Mouse (Mus musculus): ENCODE data around the gene Ston2. TPM values are rescaled to one million over a fixed set of nuclear protein-coding genes. Genes with fewer than 3 reads are reported as not detected.

The Ston2 gene
- total and polyA plus RNA-seq, 3 experiments = 3.6 to 4.7 (median 4.1) TPM

DNA sequence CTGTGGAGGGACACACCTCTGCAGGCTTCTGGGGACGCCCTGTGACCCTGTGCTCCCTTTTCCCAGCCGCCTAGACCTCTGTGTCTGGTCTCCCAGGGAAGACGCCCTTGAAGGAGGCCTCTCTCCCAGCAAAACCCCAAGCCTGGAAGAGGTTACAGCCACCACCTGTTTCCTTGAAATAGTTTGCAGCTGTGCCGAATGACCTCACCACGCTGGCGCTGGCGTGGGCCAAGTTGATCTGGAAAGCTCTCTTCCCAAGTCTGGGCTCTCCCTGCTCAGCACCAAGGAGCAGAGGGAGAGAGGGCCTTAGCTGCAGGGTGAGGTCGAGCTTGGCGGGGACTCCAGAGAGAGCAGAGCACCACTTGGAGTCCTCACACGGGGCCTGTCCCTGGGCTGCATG, 1.8 kb downstream of the Ston2 start:
- WGBS = 26% methylated on average over 10 of the region's 10 CpGs
- Histone ChIP-seq H3K4me1 (ENCODE audit: control insufficient read depth, insufficient read depth, low read length) (no peaks in the 10 kb centered on the region; the same call in 1 of the 2 replicates), H3K9ac (ENCODE audit: low read depth, low read length) (no peak overlapping the region), H3K27me3 (ENCODE audit: control insufficient read depth, insufficient read depth, low read length) (no peaks in the 10 kb centered on the region), H3K36me3 (ENCODE audit: control insufficient read depth, insufficient read depth, low read length) (no peaks in the 10 kb centered on the region), H3K27ac (no peak overlapping the region; the same call in 1 of the 2 replicates), H3K79me2 (replicated peaks; ENCODE audit: control insufficient read depth, insufficient read depth, low read length) (no peaks in the 10 kb centered on the region), H3K4me3 (no peak overlapping the region)
- TF ChIP-seq POLR2A (IDR thresholded peaks at IDR 0.05; ENCODE audit: insufficient read depth, low read depth, low read length) = no peak
- TF ChIP-seq CTCF (IDR thresholded peaks at IDR 0.05) = no peak
- no peak for TF ChIP-seq EP300 (IDR thresholded peaks at IDR 0.05; ENCODE audit: insufficient read depth, low read depth, low read length)
- intact Hi-C loops (cut with DNase I) = loop anchor here (5.0 kb wide), 2 partner anchors 39 to 54 kb away; no protein-coding TSS in a partner anchor
- DNase-seq = peak; percentile 83 to 88

DNA sequence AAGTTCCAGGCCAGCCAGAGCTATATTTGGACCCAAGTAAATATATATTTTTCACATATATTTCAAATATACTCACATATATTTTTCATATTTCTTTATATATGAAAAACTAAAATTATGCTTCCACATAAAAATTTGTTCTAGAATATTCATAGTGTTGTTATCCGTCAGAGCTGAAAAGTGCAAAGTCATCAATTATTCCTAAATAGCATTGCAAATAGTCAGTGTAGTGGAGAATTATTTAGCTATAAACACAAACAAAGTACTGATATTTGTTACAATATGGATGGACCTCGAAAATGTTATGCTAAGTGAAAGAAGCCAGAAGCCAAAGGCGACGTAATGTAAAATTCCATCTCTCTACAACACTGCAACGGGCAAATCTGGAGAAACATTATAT, 6.8 kb downstream of the Ston2 start:
- WGBS = 86% methylated on average over 5 of the region's 5 CpGs

DNA sequence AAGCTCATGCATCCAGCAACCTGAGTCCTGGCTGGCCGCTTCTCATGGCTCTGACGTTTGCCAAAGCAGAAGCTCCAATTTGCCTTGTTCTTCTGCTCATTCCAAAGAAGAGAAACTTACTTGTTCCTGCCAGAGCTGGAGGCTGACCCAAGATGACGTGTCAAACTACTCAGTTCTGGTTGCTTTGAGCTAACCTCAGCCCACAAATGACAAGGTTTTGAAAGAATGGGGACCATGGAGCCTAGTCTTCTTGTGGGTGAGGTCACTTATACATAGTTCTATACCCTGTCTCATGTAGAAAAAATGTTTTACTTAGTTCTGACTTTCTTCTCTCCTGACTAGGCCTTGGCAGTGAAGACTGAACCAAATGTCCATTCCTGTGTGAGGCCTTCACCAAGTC, 7.7 kb downstream of the Ston2 start:
- H3K27ac ChIP-seq = no peak overlapping the region
- 76% methylated on average over 3 of the region's 3 CpGs for WGBS
- H3K4me1 ChIP-seq (ENCODE audit: control insufficient read depth, insufficient read depth, low read length) = no peaks in the 10 kb centered on the region
- intact Hi-C loops (cut with DNase I) = no loop called here
- no peak for DNase-seq
- TF ChIP-seq EP300 (IDR thresholded peaks at IDR 0.05; ENCODE audit: insufficient read depth, low read depth, low read length) (no peak), POLR2A (IDR thresholded peaks at IDR 0.05; ENCODE audit: insufficient read depth, low read depth, low read length) (no peak), CTCF (IDR thresholded peaks at IDR 0.05) (no peak)
- H3K4me3 ChIP-seq = no peak overlapping the region
- peaks cover 5% of the 10 kb centered on the region for H3K27me3 ChIP-seq (ENCODE audit: control insufficient read depth, insufficient read depth, low read length)
- no peaks in the 10 kb centered on the region for H3K36me3 ChIP-seq (ENCODE audit: control insufficient read depth, insufficient read depth, low read length)
- H3K79me2 ChIP-seq (replicated peaks; ENCODE audit: control insufficient read depth, insufficient read depth, low read length) = no peaks in the 10 kb centered on the region
- no peak overlapping the region for H3K9ac ChIP-seq (ENCODE audit: low read depth, low read length)

More for the DNA sequence above, 6.8 kb downstream of the Ston2 start:
- DNase-seq = no peak
- Histone ChIP-seq H3K27me3 (ENCODE audit: control insufficient read depth, insufficient read depth, low read length) (peaks cover 5% of the 10 kb centered on the region), H3K36me3 (ENCODE audit: control insufficient read depth, insufficient read depth, low read length) (no peaks in the 10 kb centered on the region), H3K27ac (no peak overlapping the region), H3K4me3 (no peak overlapping the region), H3K4me1 (ENCODE audit: control insufficient read depth, insufficient read depth, low read length) (no peaks in the 10 kb centered on the region; the same call in 1 of the 2 replicates), H3K9ac (ENCODE audit: low read depth, low read length) (no peak overlapping the region), H3K79me2 (replicated peaks; ENCODE audit: control insufficient read depth, insufficient read depth, low read length) (no peaks in the 10 kb centered on the region)
- no peak for TF ChIP-seq CTCF (IDR thresholded peaks at IDR 0.05)
- no peak for TF ChIP-seq POLR2A (IDR thresholded peaks at IDR 0.05; ENCODE audit: insufficient read depth, low read depth, low read length)
- TF ChIP-seq EP300 (IDR thresholded peaks at IDR 0.05; ENCODE audit: insufficient read depth, low read depth, low read length) = no peak
- intact Hi-C loops (cut with DNase I) = no loop called here

DNA sequence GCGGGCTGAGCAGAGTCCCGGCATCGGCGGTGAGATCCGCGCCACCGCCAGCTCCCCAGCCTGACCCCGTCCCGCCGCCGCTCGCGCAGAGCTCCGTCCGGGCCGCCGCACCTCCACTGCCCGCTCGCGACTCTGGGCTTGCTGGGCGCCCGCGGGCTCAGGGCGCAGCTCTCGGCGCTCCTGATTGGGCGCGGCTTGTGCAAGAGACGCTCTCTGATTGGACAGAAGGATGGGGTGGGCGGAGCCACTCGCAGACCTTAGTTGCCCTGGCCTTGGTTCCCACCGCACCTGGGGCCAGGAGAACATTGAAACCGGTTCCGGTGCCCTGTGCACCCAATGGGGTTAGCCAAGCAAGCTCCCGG, 9.2 kb downstream of the Ston2 start:
- H3K79me2 ChIP-seq (replicated peaks; ENCODE audit: control insufficient read depth, insufficient read depth, low read length) = no peaks in the 10 kb centered on the region
- peak overlapping the region; percentile 56 for H3K27ac ChIP-seq
- no peaks in the 10 kb centered on the region for H3K36me3 ChIP-seq (ENCODE audit: control insufficient read depth, insufficient read depth, low read length)
- peaks cover 5% of the 10 kb centered on the region for H3K27me3 ChIP-seq (ENCODE audit: control insufficient read depth, insufficient read depth, low read length)
- peak overlapping the region; percentile 77 for H3K9ac ChIP-seq (ENCODE audit: low read depth, low read length)
- TF ChIP-seq CTCF (IDR thresholded peaks at IDR 0.05) (no peak), EP300 (IDR thresholded peaks at IDR 0.05; ENCODE audit: insufficient read depth, low read depth, low read length) (no peak), POLR2A (IDR thresholded peaks at IDR 0.05; ENCODE audit: insufficient read depth, low read depth, low read length) (0 out of 2 replicates have a peak, but pooled peaks have one; percentile 42)
- intact Hi-C loops (cut with DNase I) = no loop called here
- WGBS = 2% methylated on average over 35 of the region's 35 CpGs
- H3K4me1 ChIP-seq (ENCODE audit: control insufficient read depth, insufficient read depth, low read length) = no peaks in the 10 kb centered on the region
- peak overlapping the region; percentile 55 for H3K4me3 ChIP-seq
- peak; percentile 83 to 86 for DNase-seq

DNA sequence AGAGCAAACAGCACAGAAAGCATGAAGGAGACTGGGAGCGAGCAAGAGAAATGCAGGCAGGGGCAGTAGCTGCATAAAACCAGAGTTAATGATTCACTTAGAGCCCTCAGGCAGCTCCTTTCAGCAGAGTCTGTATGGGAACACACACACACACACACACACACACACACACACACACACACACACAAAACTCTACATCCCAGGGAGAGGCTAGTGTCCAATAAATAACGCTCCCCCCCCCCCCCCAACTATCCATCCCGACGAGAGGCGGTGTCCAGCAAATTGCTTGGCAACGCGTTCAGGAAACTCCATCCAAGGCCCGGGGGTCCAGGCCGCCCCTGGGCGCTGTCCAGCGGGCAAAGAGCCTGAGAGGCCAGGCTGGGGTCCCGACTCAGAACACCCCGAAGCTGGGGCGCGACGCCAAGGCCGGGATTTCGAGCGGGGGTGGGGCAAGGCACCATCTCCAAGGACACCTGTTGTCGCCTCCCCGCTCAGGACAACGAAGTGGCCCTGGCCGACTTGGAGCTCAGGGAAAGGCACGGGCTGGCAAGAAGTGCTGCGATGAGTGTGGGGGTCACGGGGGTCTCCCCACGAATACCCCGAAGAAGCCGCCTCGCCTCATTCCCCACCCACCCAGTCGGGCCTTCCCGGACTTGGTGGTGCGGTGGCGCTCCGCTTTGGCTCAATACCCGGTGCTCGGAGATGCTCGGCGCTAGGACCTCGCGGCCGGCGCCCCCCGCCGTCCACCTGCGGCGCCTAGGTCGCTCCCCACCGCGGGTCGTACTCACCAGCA, 9.8 kb downstream of the Ston2 start:
- WGBS = 2% methylated on average over 49 of the region's 51 CpGs
- intact Hi-C loops (cut with DNase I) = no loop called here

DNA sequence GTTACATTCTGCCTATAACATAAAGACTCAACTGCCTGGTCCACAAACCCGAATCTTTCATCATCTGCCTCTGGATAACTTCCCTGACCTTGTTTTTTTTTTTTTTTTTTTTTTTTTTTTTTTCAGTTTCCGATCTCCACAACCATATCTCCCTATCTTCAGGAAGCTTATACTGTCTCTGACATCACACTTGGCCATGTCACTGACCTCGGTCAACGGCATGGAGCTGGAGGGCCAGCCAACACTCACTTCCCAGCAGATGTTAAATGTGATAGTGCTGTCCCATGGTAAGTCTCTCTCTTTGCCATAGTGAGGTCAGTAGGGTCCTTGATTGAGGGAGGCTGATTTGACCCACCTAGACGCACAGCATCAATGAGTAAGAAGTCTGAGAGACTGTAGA, 11.8 kb downstream of the Ston2 start:
- no peak for TF ChIP-seq EP300 (IDR thresholded peaks at IDR 0.05; ENCODE audit: insufficient read depth, low read depth, low read length)
- TF ChIP-seq CTCF (IDR thresholded peaks at IDR 0.05) = no peak
- no peak for TF ChIP-seq POLR2A (IDR thresholded peaks at IDR 0.05; ENCODE audit: insufficient read depth, low read depth, low read length)
- no peaks in the 10 kb centered on the region for H3K79me2 ChIP-seq (replicated peaks; ENCODE audit: control insufficient read depth, insufficient read depth, low read length)
- H3K4me1 ChIP-seq (ENCODE audit: control insufficient read depth, insufficient read depth, low read length) = no peaks in the 10 kb centered on the region
- H3K9ac ChIP-seq (ENCODE audit: low read depth, low read length) = no peak overlapping the region
- H3K27me3 ChIP-seq (ENCODE audit: control insufficient read depth, insufficient read depth, low read length) = peaks cover 5% of the 10 kb centered on the region
- DNase-seq = no peak
- 35% methylated on average over 5 of the region's 5 CpGs for WGBS
- H3K27ac ChIP-seq = no peak overlapping the region
- H3K36me3 ChIP-seq (ENCODE audit: control insufficient read depth, insufficient read depth, low read length) = no peaks in the 10 kb centered on the region
- H3K4me3 ChIP-seq = no peak overlapping the region
- intact Hi-C loops (cut with DNase I) = no loop called here

More for the DNA sequence above, 9.8 kb downstream of the Ston2 start:
- Histone ChIP-seq H3K4me3 (peak overlapping the region; percentile 55), H3K4me1 (ENCODE audit: control insufficient read depth, insufficient read depth, low read length) (no peaks in the 10 kb centered on the region), H3K9ac (ENCODE audit: low read depth, low read length) (peak overlapping the region; percentile 77), H3K27me3 (ENCODE audit: control insufficient read depth, insufficient read depth, low read length) (peaks cover 5% of the 10 kb centered on the region), H3K36me3 (ENCODE audit: control insufficient read depth, insufficient read depth, low read length) (no peaks in the 10 kb centered on the region), H3K79me2 (replicated peaks; ENCODE audit: control insufficient read depth, insufficient read depth, low read length) (no peaks in the 10 kb centered on the region), H3K27ac (peak overlapping the region; percentile 56)
- peak; percentile 56 to 66 for DNase-seq
- no peak for TF ChIP-seq POLR2A (IDR thresholded peaks at IDR 0.05; ENCODE audit: insufficient read depth, low read depth, low read length)
- no peak for TF ChIP-seq CTCF (IDR thresholded peaks at IDR 0.05)
- TF ChIP-seq EP300 (IDR thresholded peaks at IDR 0.05; ENCODE audit: insufficient read depth, low read depth, low read length) = no peak

All from heart, adult 2 months (tissue).